Mouse (Mus musculus) CH12.LX (cell line): ENCODE results near the gene Mad2l2. TPM values are rescaled to one million over a fixed set of nuclear protein-coding genes. Genes with fewer than 3 reads are reported as not detected.

ENCODE experiments used
- DNase-seq: peaks from one replicate; pipeline ENCODE4 v3.0.0-alpha.2; 2013; ENCODE audit errors: extremely low read depth
- H3K27ac ChIP-seq: 2 replicates; pipeline ENCODE4 v1.5.1; 2012; ENCODE audit warnings: low read depth, mild to moderate bottlenecking, control low read depth, moderate library complexity; ENCODE audit not compliant: insufficient read depth
- H3K27me3 ChIP-seq: replicated peaks from 2 replicates; pipeline ENCODE3; 2012; ENCODE audit warnings: inconsistent platforms
- H3K36me3 ChIP-seq, 2 experiments: replicated peaks in 1 of 2; 2 replicates each; pipeline versions ENCODE3 to v1.6.1; 2012; ENCODE audit warnings: inconsistent platforms in 1 of 2, low read length in 1 of 2, mild to moderate bottlenecking in 1 of 2, mixed read lengths in 1 of 2, moderate library complexity in 1 of 2; ENCODE audit not compliant: control insufficient read depth in 1 of 2, insufficient read depth in 1 of 2
- H3K4me1 ChIP-seq, 2 experiments: 2 replicates each; pipeline ENCODE4 v1.6.1; 2012; ENCODE audit warnings: inconsistent platforms in 1 of 2, moderate library complexity in 1 of 2; ENCODE audit not compliant: insufficient read depth in 2 of 2, control insufficient read depth in 1 of 2
- H3K4me2 ChIP-seq: 2 replicates; pipeline ENCODE4 v1.6.1; 2012; ENCODE audit warnings: low read depth, mild to moderate bottlenecking, control low read depth; ENCODE audit not compliant: poor library complexity, insufficient read depth, severe bottlenecking
- H3K4me3 ChIP-seq, 3 experiments: fragments of 150-350 bp in 1 of 3; sonication (generic) in 1 of 3; replicated peaks in 1 of 3; 2 replicates each; pipeline versions ENCODE3 to v1.5.1; 2011 to 2012; ENCODE audit warnings: low read depth in 2 of 3, low read length in 2 of 3, mild to moderate bottlenecking in 2 of 3, moderate library complexity in 2 of 3, control low read depth in 1 of 3, improper control_type of control experiment in 1 of 3, inconsistent platforms in 1 of 3, mixed read lengths in 1 of 3; ENCODE audit not compliant: poor library complexity in 1 of 3
- H3K79me2 ChIP-seq: replicated peaks from 2 replicates; pipeline ENCODE4 v1.6.1; 2012; ENCODE audit warnings: mild to moderate bottlenecking, moderate library complexity; ENCODE audit not compliant: control insufficient read depth, poor library complexity, insufficient read depth, severe bottlenecking; ENCODE audit errors: extremely low read depth
- H3K9ac ChIP-seq: 2 replicates; pipeline ENCODE4 v1.6.1; 2012; ENCODE audit warnings: low read depth, mild to moderate bottlenecking, control low read depth, moderate library complexity; ENCODE audit not compliant: insufficient read depth
- H3K9me3 ChIP-seq: replicated peaks from 2 replicates; pipeline ENCODE3; 2012; ENCODE audit warnings: low read length, inconsistent platforms, mixed read lengths
- CHD2 ChIP-seq: IDR thresholded peaks from 2 replicates; pipeline ENCODE4 v1.6.1; 2011; ENCODE audit warnings: low read length, improper control_type of control experiment
- CTCF ChIP-seq, 2 experiments: IDR thresholded peaks in 1 of 2; conservative IDR thresholded peaks in 1 of 2; 2 replicates each; pipeline ENCODE4 v1.5.1; 2011 to 2012; ENCODE audit warnings: low read depth in 2 of 2, low read length in 2 of 2, improper control_type of control experiment in 1 of 2, inconsistent platforms in 1 of 2, mild to moderate bottlenecking in 1 of 2, moderate library complexity in 1 of 2
- IRF4 ChIP-seq: IDR thresholded peaks from 2 replicates; pipeline ENCODE4 v1.6.1; 2014; ENCODE audit warnings: low read depth, mild to moderate bottlenecking, inconsistent platforms, low read length, improper control_type of control experiment
- JUN ChIP-seq: IDR thresholded peaks from 2 replicates; pipeline ENCODE4 v1.6.1; 2011; ENCODE audit warnings: low read depth, mild to moderate bottlenecking, low read length, improper control_type of control experiment, moderate library complexity; ENCODE audit not compliant: insufficient read depth
- MAFK ChIP-seq: IDR thresholded peaks from 2 replicates; pipeline ENCODE4 v1.6.1; 2011; ENCODE audit warnings: low read length, improper control_type of control experiment; ENCODE audit not compliant: insufficient replicate concordance
- MAX ChIP-seq: IDR thresholded peaks from 2 replicates; pipeline ENCODE4 v1.6.1; 2011; ENCODE audit warnings: low read length, improper control_type of control experiment
- MAZ ChIP-seq: IDR thresholded peaks from 2 replicates; pipeline ENCODE4 v1.6.1; 2012; ENCODE audit warnings: low read depth, mild to moderate bottlenecking, inconsistent platforms, low read length, improper control_type of control experiment, moderate library complexity
- MXI1 ChIP-seq: IDR thresholded peaks from 2 replicates; pipeline ENCODE4 v1.6.1; 2011; ENCODE audit warnings: mild to moderate bottlenecking, low read depth, low read length, improper control_type of control experiment
- MYC ChIP-seq: IDR thresholded peaks from 2 replicates; pipeline ENCODE4 v1.6.1; 2011; ENCODE audit warnings: low read depth, mild to moderate bottlenecking, improper control_type of control experiment, low read length
- NELFE ChIP-seq: IDR thresholded peaks from 2 replicates; pipeline ENCODE4 v1.6.1; 2011; ENCODE audit warnings: low read depth, low read length, improper control_type of control experiment
- NRF1 ChIP-seq: IDR thresholded peaks from 2 replicates; pipeline ENCODE4 v1.6.1; 2014; ENCODE audit warnings: low read depth, mild to moderate bottlenecking, inconsistent platforms, low read length, improper control_type of control experiment, moderate library complexity
- PAX5 ChIP-seq: IDR thresholded peaks from 2 replicates; pipeline ENCODE4 v1.6.1; 2012; ENCODE audit warnings: low read length, inconsistent platforms, mixed read lengths
- RAD21 ChIP-seq: IDR thresholded peaks from 2 replicates; pipeline ENCODE4 v1.6.1; 2011; ENCODE audit warnings: low read depth, mild to moderate bottlenecking, low read length, improper control_type of control experiment, moderate library complexity
- SMC3 ChIP-seq: IDR thresholded peaks from 2 replicates; pipeline ENCODE4 v1.6.1; 2011; ENCODE audit warnings: low read depth, low read length, improper control_type of control experiment
- TCF12 ChIP-seq: IDR thresholded peaks from 2 replicates; pipeline ENCODE4 v1.6.1; 2014; ENCODE audit warnings: low read depth, mild to moderate bottlenecking, inconsistent platforms, low read length, improper control_type of control experiment
- UBTF ChIP-seq: IDR thresholded peaks from 2 replicates; pipeline ENCODE4 v1.6.1; 2012; ENCODE audit warnings: low read depth, mild to moderate bottlenecking, inconsistent platforms, low read length, improper control_type of control experiment, moderate library complexity
- ZC3H11A ChIP-seq: IDR thresholded peaks from 2 replicates; pipeline ENCODE4 v1.6.1; 2012; ENCODE audit warnings: low read depth, mild to moderate bottlenecking, inconsistent platforms, low read length, improper control_type of control experiment
- dilution Hi-C: fragments of 300-500 bp; cut with MboI; formaldehyde crosslinking; loops from 2 replicates; pipeline ENCODE4 v1.14.3; 2020; ENCODE audit warnings: low sequenced_read_pairs; ENCODE audit not compliant: extremely low pct_unique_long_range_greater_than_20kb, extremely low pct_ligation_motif_present
- in situ Hi-C: fragments of 300-500 bp; cut with MboI; formaldehyde crosslinking; loops from 3 replicates; pipeline ENCODE4 v1.14.3; 2019; ENCODE audit warnings: low sequenced_read_pairs, low pct_ligation_motif_present, low pct_unique_long_range_greater_than_20kb, mixed read lengths
- polyA plus RNA-seq: library from polyadenylated mRNA; unstranded; fragments of >175 nt; gene quantifications from 2 replicates; pipeline ENCODE4 v1.2.1, GENCODE M21; 2012; ENCODE audit warnings: low read depth; ENCODE audit not compliant: insufficient read length
- total RNA-seq, 2 experiments: library from RNA; depleted of rRNA; stranded (reverse); fragments of 300-350 nt in 1 of 2; fragments of >200 nt in 1 of 2; gene quantifications; 2 replicates each; pipeline ENCODE4 v1.2.3; 2012 to 2014

Mad2l2 gene
- total and polyA plus RNA-seq, 3 experiments, result 23.1 to 43.3 (median 36.5) TPM

DNA sequence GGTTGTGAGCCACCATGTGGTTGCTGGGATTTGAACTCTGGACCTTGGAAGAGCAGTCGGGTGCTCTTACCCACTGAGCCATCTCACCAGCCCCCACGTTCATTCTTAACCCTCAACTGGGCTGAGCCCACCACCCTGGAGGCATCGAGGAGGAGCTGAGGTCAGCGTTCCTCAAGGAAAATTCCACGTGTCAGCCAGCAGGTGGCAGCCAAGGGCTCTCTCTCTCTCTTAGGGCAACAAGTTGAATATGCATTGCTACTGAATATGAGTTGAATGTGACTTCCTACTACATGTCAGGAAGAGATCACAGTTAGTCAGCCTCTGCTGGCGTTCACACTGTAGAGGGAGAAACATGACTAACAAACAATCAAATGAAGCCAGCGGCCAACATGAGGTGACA lies 38.1 kb downstream of the Mad2l2 start:
- Histone ChIP-seq H3K36me3 (no peaks in the 10 kb centered on the region), H3K4me2 (no peak overlapping the region), H3K4me3 (no peak overlapping the region), H3K9ac (no peak overlapping the region), H3K79me2 (no peaks in the 10 kb centered on the region), H3K9me3 (no peaks in the 10 kb centered on the region), H3K27ac (no peak overlapping the region), H3K4me1 (peaks cover 2 to 4% of the 10 kb centered on the region in 2 experiments; a peak in 2 of 4 replicates), H3K27me3 (peaks cover 77% of the 10 kb centered on the region)
- DNase-seq, result peak; percentile 73
- TF ChIP-seq MAX (peak; percentile 89), MAFK (peak; percentile 79), CTCF (conservative IDR thresholded peaks at IDR 0.05 in 1 of 2, IDR thresholded peaks at IDR 0.05 in 1 of 2; ENCODE audit: low read depth in 2 of 2, low read length in 2 of 2) (peak; percentile 73 to 80; a peak in 3 of 4 replicates), MYC (peak; percentile 62; the same call in 1 of the 2 replicates), NELFE (peak; percentile 37; the same call in 1 of the 2 replicates), JUN (no peak), SMC3 (peak; percentile 56), UBTF (no peak), RAD21 (peak; percentile 52)
- in situ Hi-C loops, result loop anchor here (25.0 kb wide), 1 partner anchor 444 kb away; the partner anchor contains the start of gene Masp2
- dilution Hi-C loops, result no loop called here

GRCm38 (mm10) chr4:148169586-148169985 lies 39.4 kb downstream of the Mad2l2 start:
- Histone ChIP-seq H3K4me3 (no peak overlapping the region), H3K27me3 (peaks cover 78% of the 10 kb centered on the region), H3K4me2 (no peak overlapping the region), H3K36me3 (no peaks in the 10 kb centered on the region)
- dilution Hi-C loops, result no loop called here
- in situ Hi-C loops, result loop anchor here (25.0 kb wide), 1 partner anchor 443 kb away; the partner anchor contains the start of gene Masp2
- no peak for TF ChIP-seq MAZ
- no peak for TF ChIP-seq NRF1
- no peak for TF ChIP-seq ZC3H11A
- no peak for TF ChIP-seq PAX5
- TF ChIP-seq TCF12, result no peak
- no peak for TF ChIP-seq MXI1
- TF ChIP-seq UBTF, result no peak
- no peak for TF ChIP-seq IRF4
- TF ChIP-seq CHD2, result no peak
- TF ChIP-seq CTCF (conservative IDR thresholded peaks at IDR 0.05 in 1 of 2, IDR thresholded peaks at IDR 0.05 in 1 of 2; ENCODE audit: low read depth in 2 of 2, low read length in 2 of 2), result no peak
- TF ChIP-seq, all 38 proteins: peak for 0
- peaks cover 0 to 2% of the 10 kb centered on the region in 2 experiments; a peak in 1 of 4 replicates for H3K4me1 ChIP-seq
- no peak overlapping the region for H3K9ac ChIP-seq
- no peaks in the 10 kb centered on the region for H3K79me2 ChIP-seq
- no peak for DNase-seq
- H3K9me3 ChIP-seq, result no peaks in the 10 kb centered on the region
- no peak overlapping the region for H3K27ac ChIP-seq
